Mouse (Mus musculus) small intestine, adult 2 months (tissue): ENCODE measurements around the gene Apobec4.

Source experiments
- CTCF ChIP-seq: fragments of 200-500 bp; IDR thresholded peaks from 2 replicates; pipeline ENCODE4 v1.5.1; 2012; ENCODE audit warnings: low read depth, mild to moderate bottlenecking, control low read depth, inconsistent platforms, low read length, moderate library complexity, mixed read lengths; ENCODE audit not compliant: insufficient replicate concordance, insufficient read length; ENCODE audit errors: extremely low read depth
- POLR2A ChIP-seq: fragments of 200-500 bp; IDR thresholded peaks from 2 replicates; pipeline ENCODE4 v1.6.1; 2012; ENCODE audit warnings: low read depth, mild to moderate bottlenecking, control low read depth, inconsistent platforms, low read length, moderate library complexity

DNA sequence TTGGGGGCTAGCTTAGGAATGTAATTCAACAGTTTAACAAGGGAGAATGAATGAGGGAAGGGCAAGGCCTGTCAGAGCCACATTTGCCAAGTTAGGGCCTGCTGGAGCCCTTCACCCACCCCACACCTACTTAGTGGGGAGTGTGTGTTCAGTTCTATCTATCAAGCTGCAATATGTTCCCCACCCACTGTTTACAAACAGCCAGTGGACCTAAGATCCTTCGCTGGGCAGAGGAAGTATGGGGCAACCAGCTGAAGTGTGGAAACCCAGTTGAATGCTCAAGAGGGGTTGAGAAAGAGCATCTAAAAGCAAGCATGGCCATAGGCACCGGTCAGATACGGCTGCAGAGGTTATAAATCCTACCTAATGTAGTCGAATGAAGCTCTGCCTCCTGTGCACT, 36.6 kb downstream of the Apobec4 start:
- no peak for TF ChIP-seq CTCF
- TF ChIP-seq POLR2A: no peak
